Mouse (Mus musculus) spleen, adult 2 months (tissue): ENCODE measurements around the gene Plekhh3.

ENCODE experiments used
- CTCF ChIP-seq: fragments of 200-500 bp; IDR thresholded peaks from 2 replicates; pipeline ENCODE4 v1.5.1; 2011; ENCODE audit warnings: mild to moderate bottlenecking, inconsistent platforms; ENCODE audit not compliant: insufficient read depth, insufficient read length, insufficient replicate concordance; ENCODE audit errors: extremely low read depth
- POLR2A ChIP-seq: fragments of 200-500 bp; IDR thresholded peaks from 2 replicates; pipeline ENCODE4 v1.6.1; 2011; ENCODE audit warnings: low read depth, low read length, inconsistent platforms

- TF ChIP-seq POLR2A: no peak
- TF ChIP-seq CTCF: no peak
Measured at GRCm38 (mm10) chr11:101220853-101221252, 49.7 kb upstream of the Plekhh3 start.
